Mouse (Mus musculus) cortical plate, adult 2 months (tissue): ENCODE measurements at regions not wholly inside any gene's neighbourhood (a gene's known extent, or its start where the extent isn't known, plus 50 kb on each side); places are given as distances from the start of the nearest gene placed in this dataset.

Experiments
- CTCF ChIP-seq: fragments of 200-500 bp; IDR thresholded peaks from 2 replicates; pipeline ENCODE4 v1.5.1; 2011; ENCODE audit warnings: mild to moderate bottlenecking, control low read depth, low read length; ENCODE audit not compliant: insufficient read depth; ENCODE audit errors: extremely low read depth
- POLR2A ChIP-seq: fragments of 200-500 bp; IDR thresholded peaks from 2 replicates; pipeline ENCODE4 v1.6.1; 2011; ENCODE audit warnings: mild to moderate bottlenecking, low read length, control low read depth; ENCODE audit not compliant: insufficient read depth; ENCODE audit errors: extremely low read depth

DNA sequence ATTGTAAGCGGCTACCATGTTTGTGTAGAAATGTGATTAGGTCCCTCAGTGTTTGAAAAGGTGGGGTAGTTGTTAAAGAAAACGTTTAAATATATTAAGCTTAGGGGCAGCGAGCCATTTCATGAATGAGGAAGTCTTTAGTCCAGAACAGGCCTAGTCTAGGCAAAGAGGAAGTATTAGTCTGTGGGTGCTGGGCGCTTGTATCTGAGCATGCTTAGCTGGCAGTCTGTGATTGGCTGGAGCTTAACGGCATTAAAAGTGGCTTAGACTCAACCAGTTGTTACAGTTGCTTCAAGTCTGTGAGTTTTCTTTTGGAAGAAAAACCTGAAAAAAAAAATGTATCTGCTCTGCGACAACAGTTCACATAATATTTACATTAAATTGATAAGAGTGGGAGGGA, 102.0 kb downstream of the Pmp22 start:
- TF ChIP-seq CTCF (no peak), POLR2A (no peak)
